Mouse (Mus musculus): ENCODE measurements around the gene Adgrl3. TPM values are rescaled to one million over a fixed set of nuclear protein-coding genes. Genes with fewer than 3 reads are reported as not detected.
"Not testable (repeated sequence)": the region's sequence is repeated elsewhere in the genome, so short reads cannot be mapped to it uniquely, and the experiment has no call there.

The Adgrl3 gene
- polyA plus RNA-seq, 1 experiment from 2014 or later, result 19.4 TPM

- no peak overlapping the region for H3K27ac ChIP-seq (ENCODE audit: low read depth, low read length)
- ATAC-seq (replicated peaks; ENCODE audit: low FRiP score), result no peak
- no peaks in the 10 kb centered on the region for H3K4me1 ChIP-seq (replicated peaks; ENCODE audit: control insufficient read depth, insufficient read depth, low read length)
- 90% methylated on average over 4 of the region's 4 CpGs for WGBS
- no peaks in the 10 kb centered on the region for H3K27me3 ChIP-seq (ENCODE audit: control insufficient read depth, insufficient read depth, low read length)
- H3K4me3 ChIP-seq (ENCODE audit: low read depth, low read length), result no peak overlapping the region
- no peaks in the 10 kb centered on the region for H3K9me3 ChIP-seq (ENCODE audit: control insufficient read depth, low read length)
- H3K9ac ChIP-seq (ENCODE audit: low read length), result no peak overlapping the region
- H3K4me2 ChIP-seq (ENCODE audit: low read depth, low read length, severe bottlenecking), result no peak overlapping the region
- H3K36me3 ChIP-seq (ENCODE audit: control insufficient read depth, insufficient read depth, low read length), result no peaks in the 10 kb centered on the region
- no peak for DNase-seq (ENCODE audit: low spot score)
Measured at GRCm38 (mm10) chr5:81531639-81532038, 511.7 kb downstream of the Adgrl3 start.

- H3K4me3 ChIP-seq (ENCODE audit: low read depth, low read length), result no peak overlapping the region
- H3K36me3 ChIP-seq (ENCODE audit: control insufficient read depth, insufficient read depth, low read length), result no peaks in the 10 kb centered on the region
- no peaks in the 10 kb centered on the region for H3K9me3 ChIP-seq (ENCODE audit: control insufficient read depth, low read length)
- ATAC-seq (replicated peaks; ENCODE audit: low FRiP score) (no peak), DNase-seq (ENCODE audit: low spot score) (no peak)
- no peaks in the 10 kb centered on the region for H3K4me1 ChIP-seq (replicated peaks; ENCODE audit: control insufficient read depth, insufficient read depth, low read length)
- no peak overlapping the region for H3K27ac ChIP-seq (ENCODE audit: low read depth, low read length)
- no peaks in the 10 kb centered on the region for H3K27me3 ChIP-seq (ENCODE audit: control insufficient read depth, insufficient read depth, low read length)
- H3K4me2 ChIP-seq (ENCODE audit: low read depth, low read length, severe bottlenecking), result no peak overlapping the region
- H3K9ac ChIP-seq (ENCODE audit: low read length), result no peak overlapping the region
Measured at GRCm38 (mm10) chr5:81550211-81550610, 530.3 kb downstream of the Adgrl3 start.

GRCm38 (mm10) chr5:81555149-81555548 is 535.2 kb downstream of the Adgrl3 start:
- WGBS, result 74% methylated on average over 2 of the region's 2 CpGs
- not testable (repeated sequence) for ATAC-seq (replicated peaks; ENCODE audit: low FRiP score); H3K27ac ChIP-seq (ENCODE audit: low read depth, low read length); H3K9ac ChIP-seq (ENCODE audit: low read length); H3K4me2 ChIP-seq (ENCODE audit: low read depth, low read length, severe bottlenecking); H3K4me3 ChIP-seq (ENCODE audit: low read depth, low read length); H3K4me1 ChIP-seq (replicated peaks; ENCODE audit: control insufficient read depth, insufficient read depth, low read length); H3K36me3 ChIP-seq (ENCODE audit: control insufficient read depth, insufficient read depth, low read length); H3K27me3 ChIP-seq (ENCODE audit: control insufficient read depth, insufficient read depth, low read length); DNase-seq (ENCODE audit: low spot score); H3K9me3 ChIP-seq (ENCODE audit: control insufficient read depth, low read length)

GRCm38 (mm10) chr5:81556008-81556407 is 536.1 kb downstream of the Adgrl3 start:
- Histone ChIP-seq H3K4me1 (replicated peaks; ENCODE audit: control insufficient read depth, insufficient read depth, low read length) (no peaks in the 10 kb centered on the region), H3K36me3 (ENCODE audit: control insufficient read depth, insufficient read depth, low read length) (no peaks in the 10 kb centered on the region), H3K9ac (ENCODE audit: low read length) (no peak overlapping the region), H3K27ac (ENCODE audit: low read depth, low read length) (no peak overlapping the region), H3K27me3 (ENCODE audit: control insufficient read depth, insufficient read depth, low read length) (no peaks in the 10 kb centered on the region), H3K4me3 (ENCODE audit: low read depth, low read length) (no peak overlapping the region), H3K9me3 (ENCODE audit: control insufficient read depth, low read length) (no peaks in the 10 kb centered on the region), H3K4me2 (ENCODE audit: low read depth, low read length, severe bottlenecking) (no peak overlapping the region)
- WGBS, result 76% methylated on average over 8 of the region's 8 CpGs
- ATAC-seq (replicated peaks; ENCODE audit: low FRiP score) (peak; percentile 72), DNase-seq (ENCODE audit: low spot score) (no peak)

- Histone ChIP-seq H3K4me3 (ENCODE audit: low read depth, low read length) (no peak overlapping the region), H3K27ac (ENCODE audit: low read depth, low read length) (no peak overlapping the region), H3K36me3 (ENCODE audit: control insufficient read depth, insufficient read depth, low read length) (no peaks in the 10 kb centered on the region), H3K9me3 (ENCODE audit: control insufficient read depth, low read length) (no peaks in the 10 kb centered on the region), H3K27me3 (ENCODE audit: control insufficient read depth, insufficient read depth, low read length) (no peaks in the 10 kb centered on the region), H3K4me2 (ENCODE audit: low read depth, low read length, severe bottlenecking) (no peak overlapping the region), H3K4me1 (replicated peaks; ENCODE audit: control insufficient read depth, insufficient read depth, low read length) (no peaks in the 10 kb centered on the region), H3K9ac (ENCODE audit: low read length) (no peak overlapping the region)
- ATAC-seq (replicated peaks; ENCODE audit: low FRiP score) (no peak), DNase-seq (ENCODE audit: low spot score) (no peak)
- WGBS, result 97% methylated on average over 6 of the region's 6 CpGs
Measured at GRCm38 (mm10) chr5:81558965-81559364, 539.0 kb downstream of the Adgrl3 start.

- WGBS, result 83% methylated on average over 1 of the region's 1 CpGs
- DNase-seq (ENCODE audit: low spot score) (no peak), ATAC-seq (replicated peaks; ENCODE audit: low FRiP score) (no peak)
- Histone ChIP-seq H3K4me2 (ENCODE audit: low read depth, low read length, severe bottlenecking) (no peak overlapping the region), H3K27me3 (ENCODE audit: control insufficient read depth, insufficient read depth, low read length) (no peaks in the 10 kb centered on the region), H3K9me3 (ENCODE audit: control insufficient read depth, low read length) (no peaks in the 10 kb centered on the region), H3K27ac (ENCODE audit: low read depth, low read length) (no peak overlapping the region), H3K9ac (ENCODE audit: low read length) (no peak overlapping the region), H3K4me1 (replicated peaks; ENCODE audit: control insufficient read depth, insufficient read depth, low read length) (no peaks in the 10 kb centered on the region), H3K4me3 (ENCODE audit: low read depth, low read length) (no peak overlapping the region), H3K36me3 (ENCODE audit: control insufficient read depth, insufficient read depth, low read length) (no peaks in the 10 kb centered on the region)
Measured at GRCm38 (mm10) chr5:81564294-81564693, 544.4 kb downstream of the Adgrl3 start.

GRCm38 (mm10) chr5:81566577-81566976 is 546.6 kb downstream of the Adgrl3 start:
- H3K9ac ChIP-seq (ENCODE audit: low read length), result no peak overlapping the region
- H3K4me1 ChIP-seq (replicated peaks; ENCODE audit: control insufficient read depth, insufficient read depth, low read length), result no peaks in the 10 kb centered on the region
- no peak overlapping the region for H3K27ac ChIP-seq (ENCODE audit: low read depth, low read length)
- 100% methylated on average over 1 of the region's 1 CpGs for WGBS
- H3K4me2 ChIP-seq (ENCODE audit: low read depth, low read length, severe bottlenecking), result no peak overlapping the region
- H3K9me3 ChIP-seq (ENCODE audit: control insufficient read depth, low read length), result no peaks in the 10 kb centered on the region
- DNase-seq (ENCODE audit: low spot score) (no peak), ATAC-seq (replicated peaks; ENCODE audit: low FRiP score) (no peak)
- H3K27me3 ChIP-seq (ENCODE audit: control insufficient read depth, insufficient read depth, low read length), result no peaks in the 10 kb centered on the region
- no peak overlapping the region for H3K4me3 ChIP-seq (ENCODE audit: low read depth, low read length)
- H3K36me3 ChIP-seq (ENCODE audit: control insufficient read depth, insufficient read depth, low read length), result no peaks in the 10 kb centered on the region

GRCm38 (mm10) chr5:81568743-81569142 is 548.8 kb downstream of the Adgrl3 start:
- no peak for ATAC-seq (replicated peaks; ENCODE audit: low FRiP score)
- 92% methylated on average over 1 of the region's 1 CpGs for WGBS
- H3K4me3 ChIP-seq (ENCODE audit: low read depth, low read length), result no peak overlapping the region

GRCm38 (mm10) chr5:81582886-81583285 is 562.9 kb downstream of the Adgrl3 start:
- Histone ChIP-seq H3K36me3 (ENCODE audit: control insufficient read depth, insufficient read depth, low read length) (no peaks in the 10 kb centered on the region), H3K4me2 (ENCODE audit: low read depth, low read length, severe bottlenecking) (no peak overlapping the region), H3K4me3 (ENCODE audit: low read depth, low read length) (no peak overlapping the region), H3K9me3 (ENCODE audit: control insufficient read depth, low read length) (no peaks in the 10 kb centered on the region), H3K27ac (ENCODE audit: low read depth, low read length) (no peak overlapping the region), H3K9ac (ENCODE audit: low read length) (no peak overlapping the region), H3K4me1 (replicated peaks; ENCODE audit: control insufficient read depth, insufficient read depth, low read length) (no peaks in the 10 kb centered on the region), H3K27me3 (ENCODE audit: control insufficient read depth, insufficient read depth, low read length) (no peaks in the 10 kb centered on the region)
- DNase-seq (ENCODE audit: low spot score), result no peak
- no peak for ATAC-seq (replicated peaks; ENCODE audit: low FRiP score)
- 93% methylated on average over 5 of the region's 5 CpGs for WGBS

More at GRCm38 (mm10) chr5:81568743-81569142, 548.8 kb downstream of the Adgrl3 start:
- H3K27ac ChIP-seq (ENCODE audit: low read depth, low read length), result no peak overlapping the region
- H3K4me2 ChIP-seq (ENCODE audit: low read depth, low read length, severe bottlenecking), result no peak overlapping the region
- H3K36me3 ChIP-seq (ENCODE audit: control insufficient read depth, insufficient read depth, low read length), result no peaks in the 10 kb centered on the region
- H3K27me3 ChIP-seq (ENCODE audit: control insufficient read depth, insufficient read depth, low read length), result no peaks in the 10 kb centered on the region
- H3K4me1 ChIP-seq (replicated peaks; ENCODE audit: control insufficient read depth, insufficient read depth, low read length), result no peaks in the 10 kb centered on the region
- no peak for DNase-seq (ENCODE audit: low spot score)
- H3K9ac ChIP-seq (ENCODE audit: low read length), result no peak overlapping the region
- no peaks in the 10 kb centered on the region for H3K9me3 ChIP-seq (ENCODE audit: control insufficient read depth, low read length)
